Mouse (Mus musculus): ENCODE measurements around the gene Rtl10.
A peak's percentile ranks its signal among the peaks of the same experiment; 100 is the strongest.

Rtl10 gene

DNA sequence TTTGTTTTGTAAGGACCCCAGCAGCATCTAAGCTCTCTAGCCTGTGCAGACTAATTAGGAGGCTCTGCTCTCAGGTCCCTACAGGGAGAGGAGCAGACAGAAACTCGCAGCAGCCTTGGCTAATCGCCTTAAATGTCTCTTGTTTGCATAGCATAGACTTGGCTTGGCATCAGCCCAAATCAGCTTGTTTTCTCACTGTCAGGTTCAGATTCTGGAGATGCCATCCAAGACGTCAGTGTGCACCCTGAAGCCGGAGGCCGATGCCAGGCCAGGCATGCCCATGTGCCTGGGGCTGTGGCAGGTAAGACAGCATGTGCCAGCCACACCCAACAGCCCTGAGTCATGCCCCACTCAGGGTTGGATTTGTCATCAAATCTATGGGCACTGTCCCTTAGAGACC is 49.2 kb downstream of the Rtl10 start:
- peak; percentile 48 to 63 for DNase-seq (ENCODE audit: low spot score in 2 of 2)

Data from urinary bladder, postnatal 36 days (tissue).